Mouse (Mus musculus): ENCODE data around the gene Dna2. TPM values are rescaled to one million over a fixed set of nuclear protein-coding genes. Genes with fewer than 3 reads are reported as not detected.
"Not testable (repeated sequence)": the region's sequence is repeated elsewhere in the genome, so short reads cannot be mapped to it uniquely, and the experiment has no call there.

Gene Dna2
- total RNA-seq (2021), result under 1 TPM; 0.75 TPM

DNA sequence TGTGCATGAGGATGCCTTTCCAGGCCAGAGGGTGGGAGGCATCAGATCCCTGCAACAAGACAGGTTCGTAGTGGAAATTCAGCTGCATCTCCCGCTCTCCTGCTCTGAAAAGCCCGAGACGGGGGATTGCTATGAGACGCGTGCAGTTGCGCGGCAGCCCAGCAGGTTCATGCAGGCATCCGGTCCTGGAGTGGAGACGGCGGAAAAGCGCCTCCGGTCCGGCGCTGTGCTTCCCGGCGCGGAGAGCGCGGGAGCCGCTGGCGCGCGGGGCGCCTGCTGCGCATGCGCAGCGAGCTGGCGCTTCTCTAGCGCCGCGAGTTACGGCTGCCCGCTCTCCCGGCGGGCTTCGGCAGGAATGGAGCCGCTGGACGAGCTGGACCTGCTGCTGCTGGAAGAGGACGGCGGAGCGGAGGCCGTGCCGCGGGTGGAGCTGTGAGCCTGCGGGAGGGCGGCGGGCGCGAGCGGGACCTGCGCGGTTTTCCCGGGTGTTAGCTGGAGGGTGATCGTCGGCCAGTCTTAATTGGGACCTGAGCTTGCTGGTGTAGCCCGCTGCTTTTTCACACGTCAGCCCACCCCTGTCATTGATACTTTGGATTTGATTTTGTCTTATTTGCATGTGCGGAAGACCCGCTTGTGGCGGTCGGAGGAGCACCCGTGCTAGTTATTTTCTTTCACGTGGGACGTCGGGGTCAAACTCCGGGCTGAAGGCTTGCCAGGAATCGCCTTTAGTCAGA lies at the start of gene Dna2:
TSS of gene Dna2 (plus strand) at position 289 of the 734 bp plus-strand sequence.
- DNase-seq (ENCODE audit: low spot score), result peak; percentile 53
- intact Hi-C loops (cut with DNase I), result no loop called here

DNA sequence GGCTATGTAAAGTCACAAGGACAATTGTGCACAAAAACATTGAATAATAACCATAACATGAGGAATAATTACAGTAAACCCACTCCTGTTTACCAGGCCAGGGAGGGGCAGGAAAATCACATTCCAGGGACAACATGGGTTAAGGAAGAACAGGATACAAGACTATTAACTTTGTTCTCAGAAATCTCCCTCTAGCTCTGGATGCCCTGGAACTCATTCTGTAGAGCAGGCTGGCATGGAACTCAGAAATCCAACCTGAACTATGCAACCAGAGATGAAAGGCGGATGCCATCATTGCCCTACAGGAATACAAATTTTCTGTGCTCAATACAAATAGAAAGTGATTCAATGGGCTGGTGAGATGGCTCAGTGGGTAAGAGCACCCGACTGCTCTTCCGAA lies 49.4 kb upstream of the Dna2 start:
- DNase-seq (ENCODE audit: low spot score), result no peak
- intact Hi-C loops (cut with DNase I), result no loop called here

DNA sequence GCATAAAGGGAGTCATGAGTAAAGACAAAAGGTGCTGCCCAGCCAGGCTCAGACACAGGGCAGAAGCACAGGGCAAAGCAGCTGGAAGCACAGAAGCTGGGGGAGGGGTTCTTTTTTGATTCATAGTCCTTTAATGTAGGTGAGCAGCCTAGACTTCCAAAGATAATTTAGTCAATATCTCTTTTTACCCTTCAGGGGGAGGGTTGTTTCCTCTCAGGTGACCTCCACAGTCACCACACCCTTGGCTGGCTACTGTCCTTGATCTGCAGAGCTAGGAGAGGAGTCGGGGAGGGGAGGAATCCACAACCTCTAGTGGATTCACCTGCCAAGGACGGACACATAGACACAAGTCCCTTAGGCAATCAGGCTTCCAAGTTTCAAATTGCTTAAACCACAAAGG lies 48.8 kb upstream of the Dna2 start:
- intact Hi-C loops (cut with DNase I), result no loop called here

GRCm38 (mm10) chr10:62900144-62900543 lies 46.7 kb upstream of the Dna2 start:
- DNase-seq (ENCODE audit: low spot score), result no peak
- intact Hi-C loops (cut with DNase I), result no loop called here

More for the DNA sequence above, 48.8 kb upstream of the Dna2 start:
- DNase-seq (ENCODE audit: low spot score), result no peak

DNA sequence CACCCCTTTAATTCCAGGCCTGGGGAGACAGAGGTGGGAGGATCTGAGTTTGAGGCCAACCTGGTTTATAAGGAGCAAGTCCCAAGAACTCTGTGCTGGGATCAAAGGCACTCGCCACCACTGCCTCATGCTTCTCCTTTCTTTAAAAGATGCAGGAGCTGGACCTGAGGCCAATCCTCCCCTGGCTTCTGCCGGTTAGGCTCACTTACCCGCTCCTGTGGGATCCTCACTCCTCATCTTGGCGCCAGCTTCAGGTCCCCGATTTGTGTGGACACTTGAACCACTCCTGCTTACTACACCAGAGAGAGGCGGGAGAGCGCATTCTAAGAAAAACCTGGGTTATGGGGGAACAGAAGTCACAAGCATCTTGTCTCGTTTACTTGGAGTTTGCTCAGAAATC lies 45.0 kb upstream of the Dna2 start:
- DNase-seq (ENCODE audit: low spot score), result no peak
- intact Hi-C loops (cut with DNase I), result no loop called here

- DNase-seq (ENCODE audit: low spot score), result no peak
Measured at GRCm38 (mm10) chr10:62902829-62903228, 44.0 kb upstream of the Dna2 start.

GRCm38 (mm10) chr10:62906336-62906735 lies 40.5 kb upstream of the Dna2 start:
- no peak for DNase-seq (ENCODE audit: low spot score)
- intact Hi-C loops (cut with DNase I), result no loop called here

More at GRCm38 (mm10) chr10:62902829-62903228, 44.0 kb upstream of the Dna2 start:
- intact Hi-C loops (cut with DNase I), result no loop called here

DNA sequence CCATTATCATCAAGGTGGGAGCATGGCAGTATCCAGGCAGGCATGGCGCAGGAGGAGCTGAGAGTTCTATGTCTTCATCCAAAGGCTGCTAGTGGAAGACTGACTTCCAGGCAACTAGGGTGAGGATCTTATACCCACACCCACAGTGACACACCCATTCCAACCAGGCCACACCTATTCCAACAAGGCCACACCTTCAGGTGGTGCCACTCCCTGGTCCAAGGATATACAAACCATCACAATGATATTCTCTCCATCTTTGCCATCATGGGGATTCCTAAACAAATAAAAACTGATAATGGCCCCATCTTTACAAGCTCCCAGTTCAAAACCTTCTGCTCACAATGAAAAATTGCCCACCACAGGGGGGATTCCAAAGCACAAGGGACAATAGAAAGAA lies 37.9 kb upstream of the Dna2 start, which contains the start of gene Tet1:
TSS of gene Tet1 (minus strand) at position 101 of the 400 bp plus-strand sequence.
- intact Hi-C loops (cut with DNase I); DNase-seq (ENCODE audit: low spot score): not testable (repeated sequence)

GRCm38 (mm10) chr10:62911120-62911519 lies 35.7 kb upstream of the Dna2 start:
- intact Hi-C loops (cut with DNase I), result no loop called here
- DNase-seq (ENCODE audit: low spot score), result no peak

DNA sequence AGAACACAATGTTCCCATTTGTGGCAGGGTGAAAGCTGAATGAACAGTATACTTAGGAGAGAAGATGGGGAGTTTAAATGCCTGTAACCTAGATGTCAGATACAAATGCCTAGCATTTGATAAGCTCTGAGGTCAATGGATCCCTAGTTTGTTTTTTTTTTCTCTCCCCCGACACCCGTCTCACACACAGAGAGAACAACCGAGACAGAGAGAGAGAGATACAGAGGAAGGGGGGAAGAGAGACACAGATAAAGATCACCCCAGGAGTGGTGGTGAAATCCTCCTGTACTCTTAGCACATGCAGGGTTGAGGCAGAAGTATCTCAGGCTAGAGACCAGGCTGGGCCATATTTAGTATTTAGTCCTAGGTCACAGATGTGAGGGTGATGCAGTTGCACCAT lies 27.8 kb upstream of the Dna2 start:
- no peak for DNase-seq (ENCODE audit: low spot score)
- intact Hi-C loops (cut with DNase I), result no loop called here

GRCm38 (mm10) chr10:62919925-62920765 lies 26.7 kb upstream of the Dna2 start, which contains the start of gene Slc25a16:
Gene Slc25a16, plus strand, starts transcription at chr10:62920633.
- peak; percentile 81 for DNase-seq (ENCODE audit: low spot score)
- intact Hi-C loops (cut with DNase I), result loop anchor here (2.0 kb wide), 1 partner anchor 55 kb away; no protein-coding TSS in a partner anchor

DNA sequence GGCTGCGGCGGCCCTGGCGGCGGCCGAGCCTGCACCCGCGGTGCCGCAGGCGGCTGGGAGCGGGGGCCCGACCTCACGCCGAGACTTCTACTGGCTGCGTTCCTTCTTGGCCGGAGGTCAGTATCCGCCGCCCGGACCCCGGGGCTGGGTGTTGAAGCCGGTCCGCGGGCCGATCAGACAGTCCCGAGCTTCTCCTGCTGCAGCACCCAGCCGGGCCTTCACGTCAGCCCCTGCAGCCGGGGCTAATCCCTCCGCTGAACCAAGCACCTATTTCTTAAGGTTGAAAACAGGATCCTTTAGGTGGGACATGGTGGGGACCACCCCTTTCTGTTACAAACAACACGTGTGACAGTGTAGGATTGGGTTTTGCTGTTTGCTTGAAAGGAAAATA lies 26.1 kb upstream of the Dna2 start:
- intact Hi-C loops (cut with DNase I), result loop anchor here (2.0 kb wide), 1 partner anchor 56 kb away; no protein-coding TSS in a partner anchor
- DNase-seq (ENCODE audit: low spot score), result no peak

- no peak for DNase-seq (ENCODE audit: low spot score)
- intact Hi-C loops (cut with DNase I), result no loop called here
Measured at GRCm38 (mm10) chr10:62924096-62924635, 22.7 kb upstream of the Dna2 start.

DNA sequence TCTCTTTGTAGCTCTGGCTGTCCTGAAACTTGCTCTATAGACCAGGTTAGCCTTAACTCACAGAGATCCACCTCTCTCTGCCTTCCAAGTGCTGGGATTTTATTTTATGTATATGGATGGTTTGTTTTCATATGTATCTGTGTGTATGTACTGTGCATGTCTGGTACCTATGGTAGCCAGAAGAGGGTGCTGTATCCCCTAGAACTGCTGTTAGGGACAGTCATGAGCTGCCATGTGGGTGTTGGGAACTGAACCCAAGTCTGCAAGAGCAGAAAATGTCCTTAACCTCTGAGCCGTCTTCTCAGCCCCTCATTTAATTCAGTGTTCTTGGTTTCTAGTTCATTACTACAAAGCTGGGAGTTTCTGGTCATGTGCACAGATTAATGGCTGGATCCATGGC lies 14.4 kb upstream of the Dna2 start:
- DNase-seq (ENCODE audit: low spot score), result no peak
- intact Hi-C loops (cut with DNase I), result no loop called here

DNA sequence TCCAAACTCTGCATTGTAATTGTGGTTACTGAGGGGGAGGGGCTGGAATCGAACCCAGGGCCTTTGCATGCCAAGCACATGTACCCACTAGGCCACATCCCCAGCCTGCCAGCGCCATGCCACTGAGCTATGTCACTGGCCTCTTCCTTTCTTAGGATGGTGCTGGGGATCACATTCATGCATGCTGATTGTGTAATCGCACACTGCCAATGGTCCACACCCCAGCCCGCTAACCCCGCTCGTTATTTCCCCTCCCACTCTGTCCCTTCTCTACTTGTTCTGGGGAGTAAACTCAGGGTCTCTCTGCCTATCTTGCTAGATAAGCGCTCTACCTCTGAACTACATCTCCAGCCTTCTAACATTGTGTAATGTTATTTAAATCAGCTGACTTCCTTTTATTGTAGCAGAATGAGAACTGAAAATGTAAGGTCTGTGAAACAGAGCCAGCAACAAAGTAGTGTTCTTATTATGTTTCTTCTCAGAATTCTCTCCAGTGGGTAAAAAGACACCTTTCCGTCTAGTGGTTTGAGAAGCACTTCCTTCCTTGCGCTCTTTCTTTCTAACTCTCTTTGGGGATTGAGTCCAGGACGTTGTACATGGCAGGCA lies 1.7 kb upstream of the Dna2 start:
- DNase-seq (ENCODE audit: low spot score), result no peak

DNA sequence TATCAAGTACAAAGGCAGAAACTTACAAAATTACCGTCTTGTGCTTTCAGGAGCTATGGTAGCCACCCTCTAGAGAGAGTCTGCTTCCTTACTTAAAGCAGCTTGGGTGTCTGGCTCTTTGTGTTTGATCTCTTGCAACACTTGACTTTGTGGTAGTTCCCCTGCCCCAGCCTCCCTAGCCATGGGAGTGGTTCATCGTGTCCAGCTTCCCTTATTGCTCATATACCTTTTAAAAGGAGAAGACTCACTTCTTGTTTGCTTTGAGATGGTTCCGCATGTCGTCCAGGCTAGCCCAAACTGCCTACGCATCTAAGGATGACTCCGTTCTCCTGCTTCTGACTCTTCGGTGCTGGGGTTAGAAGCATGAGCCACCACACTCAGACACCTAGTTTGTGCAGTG lies 1.7 kb downstream of the Dna2 start:
- intact Hi-C loops (cut with DNase I), result no loop called here
- no peak for DNase-seq (ENCODE audit: low spot score)

More for the DNA sequence above, 1.7 kb upstream of the Dna2 start:
- intact Hi-C loops (cut with DNase I), result no loop called here

DNA sequence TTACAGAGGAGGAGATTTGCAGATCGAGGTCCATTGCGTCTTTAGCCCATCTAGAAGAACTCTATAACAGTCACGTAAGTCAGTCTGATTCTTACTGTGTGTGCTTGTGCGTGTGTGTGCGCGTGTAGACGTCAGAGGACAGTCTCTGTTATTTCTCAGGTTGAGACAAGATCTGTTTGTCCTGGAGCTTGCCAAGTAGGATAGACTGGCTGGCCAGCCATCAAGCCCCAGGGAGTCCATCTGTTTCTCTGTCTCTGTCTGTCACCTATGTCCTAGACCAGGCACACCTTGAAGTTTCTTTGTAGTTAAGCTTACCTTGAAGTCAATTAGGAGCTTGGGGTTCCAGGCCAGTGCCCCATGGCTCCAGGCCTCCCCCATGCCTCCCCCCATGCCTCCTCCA lies 17.1 kb downstream of the Dna2 start:
- intact Hi-C loops (cut with DNase I), result no loop called here
- DNase-seq (ENCODE audit: low spot score), result no peak

- intact Hi-C loops (cut with DNase I), result no loop called here
Measured at GRCm38 (mm10) chr10:62965796-62966195, 19.0 kb downstream of the Dna2 start.

GRCm38 (mm10) chr10:62966291-62966690 lies 19.5 kb downstream of the Dna2 start:
- intact Hi-C loops (cut with DNase I), result no loop called here
- no peak for DNase-seq (ENCODE audit: low spot score)

More at GRCm38 (mm10) chr10:62965796-62966195, 19.0 kb downstream of the Dna2 start:
- DNase-seq (ENCODE audit: low spot score), result no peak

DNA sequence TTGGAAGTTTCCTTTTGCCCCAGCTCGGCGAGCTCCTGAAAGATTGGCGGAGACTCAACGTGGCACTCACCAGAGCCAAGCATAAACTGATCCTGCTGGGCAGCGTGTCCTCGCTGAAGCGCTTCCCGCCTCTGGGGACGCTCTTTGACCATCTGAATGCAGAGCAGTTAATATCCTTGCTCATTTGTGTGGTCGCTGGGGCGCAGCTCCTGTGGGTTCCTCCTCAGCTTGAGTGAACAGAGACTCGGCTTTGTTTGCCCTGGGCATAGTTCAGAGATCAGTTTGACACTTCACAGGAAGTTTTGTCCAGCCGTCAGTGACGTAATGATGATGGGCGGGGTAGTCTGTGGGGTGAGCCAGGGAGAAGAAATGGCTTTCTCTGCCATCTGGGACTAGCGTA lies 25.0 kb downstream of the Dna2 start:
- no peak for DNase-seq (ENCODE audit: low spot score)
- intact Hi-C loops (cut with DNase I), result no loop called here

All from heart, postnatal 25 days (tissue).